Mouse (Mus musculus): ENCODE measurements around the gene Msn. TPM values are rescaled to one million over a fixed set of nuclear protein-coding genes. Genes with fewer than 3 reads are reported as not detected.

Gene Msn
- total and polyA plus RNA-seq, 3 experiments: 15.5 to 132 (median 88.1) TPM

DNA sequence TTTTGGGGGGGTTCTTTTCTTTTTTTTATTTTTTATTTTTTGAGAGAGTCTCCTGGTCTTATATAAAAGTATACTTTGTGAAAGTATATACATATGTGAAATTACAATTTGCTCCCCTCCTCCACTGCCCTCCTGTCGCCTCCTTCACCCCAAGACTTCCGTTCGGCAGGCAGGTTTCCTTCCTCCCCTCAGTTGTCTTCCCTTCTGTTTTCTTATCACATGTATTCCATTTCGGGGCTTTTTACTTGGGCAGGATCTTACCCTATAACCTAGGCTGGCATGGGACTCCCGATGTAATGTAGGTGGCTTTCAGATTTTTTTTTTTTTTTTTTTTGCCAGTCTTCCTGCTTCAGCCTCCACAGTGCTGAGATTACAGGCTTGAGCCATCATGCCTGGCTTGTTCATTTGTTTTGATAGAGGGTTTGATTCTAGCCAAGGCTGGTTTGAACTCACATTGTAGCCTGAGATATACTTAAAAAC lies 1.7 kb downstream of the Msn start:
- peak overlapping the region; percentile 97 for H3K9ac ChIP-seq (ENCODE audit: control insufficient read depth, low read depth, low read length, poor library complexity, severe bottlenecking)
- peaks cover 0 to 16% of the 10 kb centered on the region in 2 experiments; a peak in 1 of 4 replicates for H3K4me1 ChIP-seq (ENCODE audit: control insufficient read depth in 1 of 2, insufficient read depth in 2 of 2, low read length in 2 of 2)
- peaks cover 47% of the 10 kb centered on the region for H3K79me2 ChIP-seq (ENCODE audit: control insufficient read depth, insufficient read depth, low read length, poor library complexity)
- DNase-seq (ENCODE audit: low read depth, low spot score): peak; percentile 35
- TF ChIP-seq ZNF384 (IDR thresholded peaks at IDR 0.05; ENCODE audit: low read depth, low read length): peak; percentile 62
- no peak for TF ChIP-seq TAL1 (IDR thresholded peaks at IDR 0.05; ENCODE audit: low read length)
- TF ChIP-seq ETS1 (IDR thresholded peaks at IDR 0.05; ENCODE audit: low read depth, low read length): 0 out of 2 replicates have a peak, but pooled peaks have one; percentile 17
- TF ChIP-seq MYC (IDR thresholded peaks at IDR 0.05; ENCODE audit: low read depth, low read length): no peak
- no peak for TF ChIP-seq UBTF (IDR thresholded peaks at IDR 0.05; ENCODE audit: borderline replicate concordance, insufficient read depth, low read depth, low read length)
- TF ChIP-seq RAD21 (IDR thresholded peaks at IDR 0.05; ENCODE audit: low read depth, low read length): no peak
- no peak for TF ChIP-seq POLR2AphosphoS2 (IDR thresholded peaks at IDR 0.05; ENCODE audit: low read length)
- no peak for TF ChIP-seq USF2 (IDR thresholded peaks at IDR 0.05; ENCODE audit: borderline replicate concordance in 1 of 2, insufficient read depth in 1 of 2, low read depth in 1 of 2, low read length in 2 of 2)
- no peak for TF ChIP-seq ZC3H11A (IDR thresholded peaks at IDR 0.05; ENCODE audit: low read depth, low read length)
- peak overlapping the region; percentile 96 for H3K27ac ChIP-seq (ENCODE audit: control insufficient read depth, low read depth, low read length)
- no peaks in the 10 kb centered on the region for H3K27me3 ChIP-seq (ENCODE audit: control insufficient read depth in 1 of 2, insufficient read depth in 2 of 2, low read length in 2 of 2)
- no peaks in the 10 kb centered on the region for H3K9me3 ChIP-seq (replicated peaks; ENCODE audit: insufficient read depth, low read length)
- peaks cover 0 to 23% of the 10 kb centered on the region in 2 experiments; a peak in 2 of 4 replicates for H3K36me3 ChIP-seq (ENCODE audit: control insufficient read depth in 1 of 2, insufficient read depth in 2 of 2, low read length in 2 of 2)
- peak overlapping the region; percentile 75 to 99 for H3K4me3 ChIP-seq (ENCODE audit: control insufficient read depth in 1 of 2, insufficient read depth in 1 of 2, low read depth in 2 of 2, low read length in 2 of 2)

GRCm38 (mm10) chrX:96099003-96099402 lies 3.2 kb downstream of the Msn start:
- DNase-seq (ENCODE audit: low read depth, low spot score): no peak
- no peak for TF ChIP-seq CHD1 (IDR thresholded peaks at IDR 0.05; ENCODE audit: low read depth, low read length)
- Histone ChIP-seq H3K27ac (ENCODE audit: control insufficient read depth, low read depth, low read length) (no peak overlapping the region), H3K9me3 (replicated peaks; ENCODE audit: insufficient read depth, low read length) (no peaks in the 10 kb centered on the region), H3K27me3 (ENCODE audit: control insufficient read depth in 1 of 2, insufficient read depth in 2 of 2, low read length in 2 of 2) (no peaks in the 10 kb centered on the region), H3K36me3 (ENCODE audit: control insufficient read depth in 1 of 2, insufficient read depth in 2 of 2, low read length in 2 of 2) (peaks cover 0 to 25% of the 10 kb centered on the region in 2 experiments; a peak in 2 of 4 replicates), H3K9ac (ENCODE audit: control insufficient read depth, low read depth, low read length, poor library complexity, severe bottlenecking) (no peak overlapping the region), H3K4me1 (ENCODE audit: control insufficient read depth in 1 of 2, insufficient read depth in 2 of 2, low read length in 2 of 2) (peaks cover 0 to 16% of the 10 kb centered on the region in 2 experiments; a peak in 1 of 4 replicates), H3K79me2 (ENCODE audit: control insufficient read depth, insufficient read depth, low read length, poor library complexity) (peaks cover 53% of the 10 kb centered on the region), H3K4me3 (ENCODE audit: control insufficient read depth in 1 of 2, insufficient read depth in 1 of 2, low read depth in 2 of 2, low read length in 2 of 2) (no peak overlapping the region)

DNA sequence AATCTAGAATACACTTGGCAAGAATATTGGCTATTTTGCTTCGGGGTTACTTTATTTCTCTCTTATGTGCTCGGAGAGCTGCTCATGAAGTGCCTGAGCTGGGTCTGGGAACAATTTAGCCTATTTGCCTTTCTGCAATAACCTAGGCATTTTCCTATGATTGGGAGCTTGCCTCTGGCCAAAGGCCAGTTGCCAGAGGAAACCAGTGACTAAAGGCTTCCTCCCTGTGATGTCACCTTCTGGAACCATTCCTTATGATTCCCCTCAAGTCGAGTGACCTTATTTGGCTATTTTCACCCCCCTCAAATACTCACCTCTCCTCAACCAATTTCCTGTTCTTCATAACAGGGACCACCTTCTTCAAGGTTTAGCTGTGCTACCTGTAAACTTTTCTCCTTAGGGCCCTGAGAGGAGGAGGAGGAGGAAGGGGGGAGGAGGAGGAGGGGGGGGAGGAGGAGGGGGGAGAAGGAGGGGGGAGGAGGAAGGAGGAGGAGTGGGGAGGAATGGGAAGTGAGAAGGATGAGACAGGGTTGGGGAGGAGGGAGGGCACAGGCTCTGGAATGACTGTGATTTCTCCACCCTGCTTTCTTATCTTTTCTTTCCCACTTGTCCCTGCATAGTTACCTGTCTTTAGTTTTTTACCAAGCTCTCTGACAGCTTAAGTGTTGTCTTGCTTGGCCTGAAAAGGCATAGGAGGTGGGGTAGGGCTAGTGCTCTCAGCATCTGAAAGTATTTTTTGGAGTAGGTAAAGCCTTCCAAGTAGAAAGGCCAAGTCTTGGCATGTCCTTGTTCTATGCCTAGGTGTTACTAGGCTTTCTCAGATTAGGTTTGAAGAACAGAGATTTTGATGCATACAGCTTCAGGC lies 11.8 kb downstream of the Msn start:
- no peaks in the 10 kb centered on the region for H3K4me1 ChIP-seq (ENCODE audit: control insufficient read depth in 1 of 2, insufficient read depth in 2 of 2, low read length in 2 of 2)
- H3K9ac ChIP-seq (ENCODE audit: control insufficient read depth, low read depth, low read length, poor library complexity, severe bottlenecking): no peak overlapping the region
- no peak overlapping the region for H3K27ac ChIP-seq (ENCODE audit: control insufficient read depth, low read depth, low read length)
- H3K79me2 ChIP-seq (ENCODE audit: control insufficient read depth, insufficient read depth, low read length, poor library complexity): peaks cover 24% of the 10 kb centered on the region; the same call in 1 of the 2 replicates
- H3K36me3 ChIP-seq (ENCODE audit: control insufficient read depth in 1 of 2, insufficient read depth in 2 of 2, low read length in 2 of 2): peaks cover 0 to 3% of the 10 kb centered on the region in 2 experiments; a peak in 2 of 4 replicates
- DNase-seq (ENCODE audit: low read depth, low spot score): no peak
- H3K27me3 ChIP-seq (ENCODE audit: control insufficient read depth in 1 of 2, insufficient read depth in 2 of 2, low read length in 2 of 2): no peaks in the 10 kb centered on the region
- no peaks in the 10 kb centered on the region for H3K9me3 ChIP-seq (replicated peaks; ENCODE audit: insufficient read depth, low read length)
- H3K4me3 ChIP-seq (ENCODE audit: control insufficient read depth in 1 of 2, insufficient read depth in 1 of 2, low read depth in 2 of 2, low read length in 2 of 2): no peak overlapping the region
- TF ChIP-seq TCF12 (IDR thresholded peaks at IDR 0.05; ENCODE audit: low read depth, low read length): no peak
- no peak for TF ChIP-seq CHD2 (IDR thresholded peaks at IDR 0.05; ENCODE audit: low read length)
- TF ChIP-seq ZKSCAN1 (IDR thresholded peaks at IDR 0.05; ENCODE audit: low read depth, low read length): no peak
- no peak for TF ChIP-seq POLR2A (IDR thresholded peaks at IDR 0.05; ENCODE audit: control insufficient read depth in 1 of 2, insufficient read depth in 1 of 2, low read depth in 1 of 2, low read length in 2 of 2, poor library complexity in 1 of 2)
- no peak for TF ChIP-seq UBTF (IDR thresholded peaks at IDR 0.05; ENCODE audit: borderline replicate concordance, insufficient read depth, low read depth, low read length)
- TF ChIP-seq GABPA (IDR thresholded peaks at IDR 0.05; ENCODE audit: low read depth, low read length): no peak
- no peak for TF ChIP-seq MAFK (IDR thresholded peaks at IDR 0.05; ENCODE audit: borderline replicate concordance, low read depth, low read length)
- TF ChIP-seq POLR2AphosphoS5 (IDR thresholded peaks at IDR 0.05; ENCODE audit: borderline replicate concordance, low read depth, low read length): no peak
- TF ChIP-seq ZMIZ1 (IDR thresholded peaks at IDR 0.05; ENCODE audit: low read depth, low read length): no peak
- no peak for TF ChIP-seq MAZ (IDR thresholded peaks at IDR 0.05; ENCODE audit: low read depth, low read length)
- TF ChIP-seq SMC3 (IDR thresholded peaks at IDR 0.05; ENCODE audit: low read depth, low read length): no peak
- TF ChIP-seq E2F4 (IDR thresholded peaks at IDR 0.05; ENCODE audit: borderline replicate concordance, low read depth, low read length): no peak
- no peak for TF ChIP-seq RAD21 (IDR thresholded peaks at IDR 0.05; ENCODE audit: low read depth, low read length)
- no peak for TF ChIP-seq MYB (IDR thresholded peaks at IDR 0.05; ENCODE audit: low read depth, low read length)
- no peak for TF ChIP-seq NELFE (IDR thresholded peaks at IDR 0.05; ENCODE audit: low read depth, low read length)
- TF ChIP-seq ELF1 (IDR thresholded peaks at IDR 0.05; ENCODE audit: low read depth, low read length): no peak

Data from MEL (cell line).